Mouse (Mus musculus) CH12.LX (cell line): ENCODE results near the gene S100a10. TPM values are rescaled to one million over a fixed set of nuclear protein-coding genes. Genes with fewer than 3 reads are reported as not detected.

Experiments used
- DNase-seq: peaks from one replicate; pipeline ENCODE4 v3.0.0-alpha.2; 2013; ENCODE audit errors: extremely low read depth
- H3K27ac ChIP-seq: 2 replicates; pipeline ENCODE4 v1.5.1; 2012; ENCODE audit warnings: low read depth, mild to moderate bottlenecking, control low read depth, moderate library complexity; ENCODE audit not compliant: insufficient read depth
- H3K27me3 ChIP-seq: replicated peaks from 2 replicates; pipeline ENCODE3; 2012; ENCODE audit warnings: inconsistent platforms
- H3K36me3 ChIP-seq, 2 experiments: replicated peaks in 1 of 2; 2 replicates each; pipeline versions ENCODE3 to v1.6.1; 2012; ENCODE audit warnings: inconsistent platforms in 1 of 2, low read length in 1 of 2, mild to moderate bottlenecking in 1 of 2, mixed read lengths in 1 of 2, moderate library complexity in 1 of 2; ENCODE audit not compliant: control insufficient read depth in 1 of 2, insufficient read depth in 1 of 2
- H3K4me1 ChIP-seq, 2 experiments: 2 replicates each; pipeline ENCODE4 v1.6.1; 2012; ENCODE audit warnings: inconsistent platforms in 1 of 2, moderate library complexity in 1 of 2; ENCODE audit not compliant: insufficient read depth in 2 of 2, control insufficient read depth in 1 of 2
- H3K4me2 ChIP-seq: 2 replicates; pipeline ENCODE4 v1.6.1; 2012; ENCODE audit warnings: low read depth, mild to moderate bottlenecking, control low read depth; ENCODE audit not compliant: poor library complexity, insufficient read depth, severe bottlenecking
- H3K4me3 ChIP-seq, 3 experiments: fragments of 150-350 bp in 1 of 3; sonication (generic) in 1 of 3; replicated peaks in 1 of 3; 2 replicates each; pipeline versions ENCODE3 to v1.5.1; 2011 to 2012; ENCODE audit warnings: low read depth in 2 of 3, low read length in 2 of 3, mild to moderate bottlenecking in 2 of 3, moderate library complexity in 2 of 3, control low read depth in 1 of 3, improper control_type of control experiment in 1 of 3, inconsistent platforms in 1 of 3, mixed read lengths in 1 of 3; ENCODE audit not compliant: poor library complexity in 1 of 3
- H3K79me2 ChIP-seq: replicated peaks from 2 replicates; pipeline ENCODE4 v1.6.1; 2012; ENCODE audit warnings: mild to moderate bottlenecking, moderate library complexity; ENCODE audit not compliant: control insufficient read depth, poor library complexity, insufficient read depth, severe bottlenecking; ENCODE audit errors: extremely low read depth
- H3K9ac ChIP-seq: 2 replicates; pipeline ENCODE4 v1.6.1; 2012; ENCODE audit warnings: low read depth, mild to moderate bottlenecking, control low read depth, moderate library complexity; ENCODE audit not compliant: insufficient read depth
- H3K9me3 ChIP-seq: replicated peaks from 2 replicates; pipeline ENCODE3; 2012; ENCODE audit warnings: low read length, inconsistent platforms, mixed read lengths
- BHLHE40 ChIP-seq: IDR thresholded peaks from 2 replicates; pipeline ENCODE4 v1.6.1; 2011; ENCODE audit warnings: mild to moderate bottlenecking, low read depth, low read length, improper control_type of control experiment
- CTCF ChIP-seq, 2 experiments: IDR thresholded peaks in 1 of 2; conservative IDR thresholded peaks in 1 of 2; 2 replicates each; pipeline ENCODE4 v1.5.1; 2011 to 2012; ENCODE audit warnings: low read depth in 2 of 2, low read length in 2 of 2, improper control_type of control experiment in 1 of 2, inconsistent platforms in 1 of 2, mild to moderate bottlenecking in 1 of 2, moderate library complexity in 1 of 2
- ETS1 ChIP-seq: conservative IDR thresholded peaks from 2 replicates; pipeline ENCODE4 v1.6.1; 2012; ENCODE audit warnings: low read depth, mild to moderate bottlenecking, inconsistent platforms, low read length, improper control_type of control experiment, moderate library complexity
- GABPA ChIP-seq: IDR thresholded peaks from 2 replicates; pipeline ENCODE4 v1.6.1; 2012; ENCODE audit warnings: low read depth, low read length, improper control_type of control experiment, inconsistent platforms; ENCODE audit not compliant: insufficient replicate concordance
- IRF4 ChIP-seq: IDR thresholded peaks from 2 replicates; pipeline ENCODE4 v1.6.1; 2014; ENCODE audit warnings: low read depth, mild to moderate bottlenecking, inconsistent platforms, low read length, improper control_type of control experiment
- JUN ChIP-seq: IDR thresholded peaks from 2 replicates; pipeline ENCODE4 v1.6.1; 2011; ENCODE audit warnings: low read depth, mild to moderate bottlenecking, low read length, improper control_type of control experiment, moderate library complexity; ENCODE audit not compliant: insufficient read depth
- JUND ChIP-seq: conservative IDR thresholded peaks from 2 replicates; pipeline ENCODE4 v1.6.1; 2011; ENCODE audit warnings: low read depth, low read length, improper control_type of control experiment
- KAT2A ChIP-seq: IDR thresholded peaks from 2 replicates; pipeline ENCODE4 v1.6.1; 2012; ENCODE audit warnings: low read length, improper control_type of control experiment, inconsistent platforms; ENCODE audit not compliant: insufficient replicate concordance
- MAFK ChIP-seq: IDR thresholded peaks from 2 replicates; pipeline ENCODE4 v1.6.1; 2011; ENCODE audit warnings: low read length, improper control_type of control experiment; ENCODE audit not compliant: insufficient replicate concordance
- MAX ChIP-seq: IDR thresholded peaks from 2 replicates; pipeline ENCODE4 v1.6.1; 2011; ENCODE audit warnings: low read length, improper control_type of control experiment
- MAZ ChIP-seq: IDR thresholded peaks from 2 replicates; pipeline ENCODE4 v1.6.1; 2012; ENCODE audit warnings: low read depth, mild to moderate bottlenecking, inconsistent platforms, low read length, improper control_type of control experiment, moderate library complexity
- MEF2A ChIP-seq: IDR thresholded peaks from 2 replicates; pipeline ENCODE4 v1.6.1; 2014; ENCODE audit warnings: low read depth, mild to moderate bottlenecking, inconsistent platforms, low read length, improper control_type of control experiment, borderline replicate concordance
- MXI1 ChIP-seq: IDR thresholded peaks from 2 replicates; pipeline ENCODE4 v1.6.1; 2011; ENCODE audit warnings: mild to moderate bottlenecking, low read depth, low read length, improper control_type of control experiment
- MYC ChIP-seq: IDR thresholded peaks from 2 replicates; pipeline ENCODE4 v1.6.1; 2011; ENCODE audit warnings: low read depth, mild to moderate bottlenecking, improper control_type of control experiment, low read length
- NRF1 ChIP-seq: IDR thresholded peaks from 2 replicates; pipeline ENCODE4 v1.6.1; 2014; ENCODE audit warnings: low read depth, mild to moderate bottlenecking, inconsistent platforms, low read length, improper control_type of control experiment, moderate library complexity
- POLR2A ChIP-seq: IDR thresholded peaks from 2 replicates; pipeline ENCODE4 v1.6.1; 2011; ENCODE audit warnings: low read depth, mild to moderate bottlenecking, improper control_type of control experiment, low read length
- POLR2AphosphoS2 ChIP-seq: IDR thresholded peaks from 2 replicates; pipeline ENCODE4 v1.6.1; 2011; ENCODE audit warnings: low read depth, low read length, improper control_type of control experiment
- RAD21 ChIP-seq: IDR thresholded peaks from 2 replicates; pipeline ENCODE4 v1.6.1; 2011; ENCODE audit warnings: low read depth, mild to moderate bottlenecking, low read length, improper control_type of control experiment, moderate library complexity
- RCOR1 ChIP-seq: conservative IDR thresholded peaks from 2 replicates; pipeline ENCODE4 v1.6.1; 2012; ENCODE audit warnings: low read depth, mild to moderate bottlenecking, inconsistent platforms, low read length, improper control_type of control experiment
- SMC3 ChIP-seq: IDR thresholded peaks from 2 replicates; pipeline ENCODE4 v1.6.1; 2011; ENCODE audit warnings: low read depth, low read length, improper control_type of control experiment
- TCF12 ChIP-seq: IDR thresholded peaks from 2 replicates; pipeline ENCODE4 v1.6.1; 2014; ENCODE audit warnings: low read depth, mild to moderate bottlenecking, inconsistent platforms, low read length, improper control_type of control experiment
- USF1 ChIP-seq: IDR thresholded peaks from 2 replicates; pipeline ENCODE4 v1.6.1; 2014; ENCODE audit warnings: low read depth, mild to moderate bottlenecking, inconsistent platforms, low read length, improper control_type of control experiment
- ZC3H11A ChIP-seq: IDR thresholded peaks from 2 replicates; pipeline ENCODE4 v1.6.1; 2012; ENCODE audit warnings: low read depth, mild to moderate bottlenecking, inconsistent platforms, low read length, improper control_type of control experiment
- ZMIZ1 ChIP-seq: IDR thresholded peaks from 2 replicates; pipeline ENCODE4 v1.6.1; 2012; ENCODE audit warnings: low read depth, mild to moderate bottlenecking, inconsistent platforms, low read length, improper control_type of control experiment
- ZNF384 ChIP-seq: IDR thresholded peaks from 2 replicates; pipeline ENCODE4 v1.6.1; 2012; ENCODE audit warnings: low read depth, low read length, improper control_type of control experiment, inconsistent platforms
- dilution Hi-C: fragments of 300-500 bp; cut with MboI; formaldehyde crosslinking; loops from 2 replicates; pipeline ENCODE4 v1.14.3; 2020; ENCODE audit warnings: low sequenced_read_pairs; ENCODE audit not compliant: extremely low pct_unique_long_range_greater_than_20kb, extremely low pct_ligation_motif_present
- in situ Hi-C: fragments of 300-500 bp; cut with MboI; formaldehyde crosslinking; loops from 3 replicates; pipeline ENCODE4 v1.14.3; 2019; ENCODE audit warnings: low sequenced_read_pairs, low pct_ligation_motif_present, low pct_unique_long_range_greater_than_20kb, mixed read lengths
- polyA plus RNA-seq: library from polyadenylated mRNA; unstranded; fragments of >175 nt; gene quantifications from 2 replicates; pipeline ENCODE4 v1.2.1, GENCODE M21; 2012; ENCODE audit warnings: low read depth; ENCODE audit not compliant: insufficient read length
- total RNA-seq, 2 experiments: library from RNA; depleted of rRNA; stranded (reverse); fragments of 300-350 nt in 1 of 2; fragments of >200 nt in 1 of 2; gene quantifications; 2 replicates each; pipeline ENCODE4 v1.2.3; 2012 to 2014

S100a10 gene
- total and polyA plus RNA-seq, 3 experiments: 213 to 429 (median 352) TPM

DNA sequence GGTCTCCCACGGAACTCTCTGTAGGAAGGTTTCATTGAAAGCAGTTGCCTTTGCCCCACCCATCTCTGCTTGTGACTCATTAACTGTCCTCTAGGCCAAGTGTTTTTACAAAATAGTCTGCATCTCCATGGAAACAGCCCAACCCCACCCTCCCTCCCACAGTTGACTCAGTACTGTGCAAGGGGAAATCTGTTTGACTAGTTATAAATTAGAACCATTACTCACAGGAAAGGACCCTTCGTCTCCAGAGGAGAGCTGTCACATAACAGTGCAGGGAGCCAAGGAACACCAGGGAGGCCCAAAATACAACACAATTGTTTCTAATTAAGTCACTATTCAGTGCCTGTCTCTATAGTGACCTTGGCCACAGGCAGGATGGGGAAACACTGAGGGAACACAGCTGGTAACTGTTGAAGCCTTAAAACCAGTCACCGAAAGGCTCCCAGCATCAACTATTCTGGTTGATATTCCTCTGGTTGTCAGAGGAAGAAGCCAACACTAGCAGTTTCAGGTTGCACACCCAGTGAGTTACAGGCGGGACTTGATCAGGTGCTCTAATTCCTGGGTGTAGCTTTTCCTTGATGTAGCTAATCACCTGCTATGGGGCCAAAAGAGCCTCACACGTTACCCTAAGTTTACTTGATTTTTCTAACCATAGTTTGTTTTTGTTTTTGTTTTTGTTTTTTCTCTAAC lies 42.5 kb downstream of the S100a10 start (continued):
- no peak for TF ChIP-seq ZMIZ1
- TF ChIP-seq RAD21: no peak
- no peak for TF ChIP-seq TCF12
- no peak for TF ChIP-seq MAZ
- no peak for TF ChIP-seq ZNF384
- no peak for TF ChIP-seq USF1
- no peak for TF ChIP-seq JUN
- TF ChIP-seq POLR2AphosphoS2: no peak

DNA sequence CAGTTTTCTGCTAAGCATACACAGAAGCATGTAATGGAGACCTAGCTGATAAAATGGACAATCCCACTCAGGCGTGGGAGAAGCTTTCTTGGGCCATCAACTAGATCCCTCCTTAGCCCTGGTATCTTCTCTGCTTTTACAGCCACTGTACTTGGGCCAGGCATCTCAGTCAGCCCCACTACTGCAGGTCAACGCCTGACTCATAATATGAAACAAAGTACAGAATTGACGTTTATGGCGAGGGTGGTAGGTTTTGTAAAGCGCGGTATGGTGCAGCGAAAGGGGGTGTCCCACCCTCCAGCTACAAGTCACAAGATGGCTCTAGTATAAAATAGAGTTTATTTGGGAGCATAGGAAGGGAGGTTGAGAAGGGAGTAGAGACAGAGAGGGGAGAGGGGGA lies 43.1 kb downstream of the S100a10 start:
- TF ChIP-seq MYC: no peak
- TF ChIP-seq MAZ: 0 out of 2 replicates have a peak, but pooled peaks have one; percentile 25
- peak; percentile 57; the same call in 1 of the 2 replicates for TF ChIP-seq JUND
- no peak for TF ChIP-seq BHLHE40
- TF ChIP-seq SMC3: no peak
- no peak for TF ChIP-seq CTCF (conservative IDR thresholded peaks at IDR 0.05 in 1 of 2, IDR thresholded peaks at IDR 0.05 in 1 of 2; ENCODE audit: low read depth in 2 of 2, low read length in 2 of 2)
- TF ChIP-seq IRF4: peak; percentile 81
- TF ChIP-seq POLR2A: no peak
- TF ChIP-seq ETS1: peak; percentile 28
- dilution Hi-C loops: no loop called here

DNA sequence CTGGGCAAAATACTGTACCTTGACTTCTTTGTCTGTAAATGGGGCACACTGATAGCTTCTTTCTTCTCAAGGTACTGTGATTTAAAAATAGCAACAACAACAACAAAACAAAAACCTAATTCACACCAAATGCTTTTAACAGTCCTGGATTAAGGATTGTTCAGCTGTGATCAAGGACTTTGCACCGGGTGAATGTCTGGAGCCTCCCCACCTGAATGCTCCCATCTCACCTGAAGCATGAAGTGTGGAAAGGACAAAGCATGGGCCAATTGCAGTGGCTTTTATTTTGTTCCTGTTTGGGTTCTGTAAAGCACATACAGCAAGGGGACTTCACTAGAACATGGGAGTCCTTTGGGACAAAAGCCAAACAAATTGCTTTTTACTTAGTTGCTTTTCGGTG lies 45.3 kb downstream of the S100a10 start:
- Histone ChIP-seq H3K27me3 (no peaks in the 10 kb centered on the region), H3K9ac (no peak overlapping the region), H3K36me3 (no peaks in the 10 kb centered on the region), H3K4me1 (peaks cover 6 to 32% of the 10 kb centered on the region in 2 experiments), H3K4me2 (no peak overlapping the region), H3K27ac (no peak overlapping the region), H3K4me3 (no peak overlapping the region), H3K79me2 (no peaks in the 10 kb centered on the region), H3K9me3 (peaks cover 6% of the 10 kb centered on the region)
- TF ChIP-seq GABPA (no peak), ZNF384 (no peak), MAFK (no peak), MAX (no peak), POLR2A (no peak), ZC3H11A (no peak), ETS1 (no peak), ZMIZ1 (no peak), CTCF (conservative IDR thresholded peaks at IDR 0.05 in 1 of 2, IDR thresholded peaks at IDR 0.05 in 1 of 2; ENCODE audit: low read depth in 2 of 2, low read length in 2 of 2) (no peak), JUN (no peak), MEF2A (no peak), KAT2A (no peak), NRF1 (no peak), RAD21 (no peak), MXI1 (no peak), JUND (no peak), RCOR1 (no peak)
- DNase-seq: no peak
- dilution Hi-C loops (no loop called here), in situ Hi-C loops (loop anchor here (5.0 to 25.0 kb wide), 4 partner anchors 53 to 488 kb away; no protein-coding TSS in a partner anchor)

More for the DNA sequence above, 43.1 kb downstream of the S100a10 start:
- in situ Hi-C loops: no loop called here
- H3K4me2 ChIP-seq: peak overlapping the region; percentile 74; the same call in 1 of the 2 replicates
- H3K9ac ChIP-seq: no peak overlapping the region
- DNase-seq: peak; percentile 63
- H3K27ac ChIP-seq: peak overlapping the region; percentile 48; the same call in 1 of the 2 replicates
- peaks cover 10 to 43% of the 10 kb centered on the region in 2 experiments for H3K4me1 ChIP-seq
- H3K36me3 ChIP-seq: no peaks in the 10 kb centered on the region
- no peak overlapping the region for H3K4me3 ChIP-seq
- H3K27me3 ChIP-seq: no peaks in the 10 kb centered on the region
- H3K9me3 ChIP-seq: peaks cover 6% of the 10 kb centered on the region
- H3K79me2 ChIP-seq: no peaks in the 10 kb centered on the region
